In the genomic region with DNA sequence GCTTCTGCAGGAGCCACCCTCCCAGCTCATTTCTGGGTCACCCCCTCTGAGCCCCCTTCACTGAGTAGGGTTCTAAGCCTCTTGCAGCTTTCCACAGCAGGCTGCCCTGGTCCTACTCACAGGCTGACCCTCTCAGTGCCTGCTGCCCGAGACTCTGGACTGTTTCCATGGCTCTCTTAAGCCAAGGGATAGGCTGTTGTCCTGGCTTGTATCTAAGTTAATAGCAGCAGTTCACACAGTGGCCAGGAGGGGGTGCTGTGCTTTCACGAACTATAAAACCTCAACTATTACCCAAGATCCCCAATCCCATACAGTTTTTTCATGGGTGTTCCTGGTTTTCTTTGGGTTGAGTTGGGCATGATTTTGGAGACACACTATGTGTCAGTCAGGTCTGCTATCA, we compare ENCODE assay signal across 10 mouse cellular contexts. TPM values are rescaled to one million over a fixed set of nuclear protein-coding genes. Genes with fewer than 3 reads are reported as not detected.
DNase-seq lines count a peak whose midpoint lies in the region; ATAC-seq lines count a peak whose summit lies in the region.
"Had no signal": no experiment of that assay in that cellular context is flagged by ENCODE, and none has a peak within 500 bp of the region (broad histone marks: within the 10 kb centered on the region; RNA-seq: fewer than 3 reads in every experiment).

No protein-coding gene starts in this region.

- no peaks in the 10 kb centered on the region for H3K27me3 ChIP-seq in hindbrain, embryonic 14.5 days (ENCODE audit: control insufficient read depth, insufficient read depth, low read length)
- no peaks in the 10 kb centered on the region for H3K27me3 ChIP-seq in hindbrain, embryonic 16.5 days (replicated peaks; ENCODE audit: control insufficient read depth, insufficient read depth, low read length)
- no peaks in the 10 kb centered on the region for H3K27me3 ChIP-seq in embryonic facial prominence, embryonic 10.5 days (replicated peaks; ENCODE audit: low read depth, poor library complexity, severe bottlenecking)
- no peaks in the 10 kb centered on the region for H3K27me3 ChIP-seq in neural tube, embryonic 11.5 days (ENCODE audit: control insufficient read depth, insufficient read depth, low read length)
- H3K27me3 ChIP-seq: liver, embryonic 13.5 days had no signal

- no peak overlapping the region for H3K9ac ChIP-seq in hindbrain, embryonic 14.5 days
- no peak overlapping the region for H3K9ac ChIP-seq in hindbrain, embryonic 16.5 days (ENCODE audit: low read depth, low read length)
- no peak overlapping the region for H3K9ac ChIP-seq in neural tube, embryonic 11.5 days (ENCODE audit: low read length)
- H3K9ac ChIP-seq: liver, embryonic 13.5 days had no signal

- H3K27ac ChIP-seq in hindbrain, embryonic 14.5 days: no peak overlapping the region
- H3K27ac ChIP-seq in hindbrain, embryonic 16.5 days (ENCODE audit: low read depth, low read length): no peak overlapping the region
- H3K27ac ChIP-seq in embryonic facial prominence, embryonic 10.5 days (replicated peaks): no peak overlapping the region
- H3K27ac ChIP-seq in neural tube, embryonic 11.5 days (ENCODE audit: low read depth, low read length): no peak overlapping the region
- H3K27ac ChIP-seq: liver, embryonic 13.5 days had no signal

- H3K4me2 ChIP-seq in hindbrain, embryonic 14.5 days (replicated peaks): no peak overlapping the region
- H3K4me2 ChIP-seq in hindbrain, embryonic 16.5 days (ENCODE audit: low read length): no peak overlapping the region
- no peak overlapping the region for H3K4me2 ChIP-seq in neural tube, embryonic 11.5 days (ENCODE audit: low read depth)
- H3K4me2 ChIP-seq: liver, embryonic 13.5 days had no signal

- H3K36me3 ChIP-seq in hindbrain, embryonic 14.5 days (replicated peaks; ENCODE audit: control insufficient read depth, insufficient read depth): no peaks in the 10 kb centered on the region
- no peaks in the 10 kb centered on the region for H3K36me3 ChIP-seq in hindbrain, embryonic 16.5 days (ENCODE audit: control insufficient read depth, insufficient read depth, low read length)
- no peaks in the 10 kb centered on the region for H3K36me3 ChIP-seq in embryonic facial prominence, embryonic 10.5 days (replicated peaks)
- no peaks in the 10 kb centered on the region for H3K36me3 ChIP-seq in neural tube, embryonic 11.5 days (ENCODE audit: control insufficient read depth, insufficient read depth, low read length)
- H3K36me3 ChIP-seq: liver, embryonic 13.5 days had no signal

- 38% methylated on average over 2 of the region's 2 CpGs for WGBS in hindbrain, embryonic 14.5 days
- WGBS in hindbrain, embryonic 16.5 days: 42% methylated on average over 2 of the region's 2 CpGs
- 30% methylated on average over 2 of the region's 2 CpGs for WGBS in embryonic facial prominence, embryonic 10.5 days
- WGBS in neural tube, embryonic 11.5 days: 35% methylated on average over 2 of the region's 2 CpGs

- H3K4me3 ChIP-seq in hindbrain, embryonic 14.5 days (replicated peaks; ENCODE audit: low read length): no peak overlapping the region
- H3K4me3 ChIP-seq in hindbrain, embryonic 16.5 days (ENCODE audit: low read length): no peak overlapping the region
- H3K4me3 ChIP-seq in embryonic facial prominence, embryonic 10.5 days: no peak overlapping the region
- no peak overlapping the region for H3K4me3 ChIP-seq in neural tube, embryonic 11.5 days (ENCODE audit: low read depth, low read length)
- H3K4me3 ChIP-seq: liver, embryonic 13.5 days had no signal

- peak; percentile 75 for DNase-seq in hindbrain, embryonic 14.5 days (ENCODE audit: low spot score)
- DNase-seq in CD8-positive naive resting alpha-beta T cell, adult 2 months (ENCODE audit: low read depth in 2 of 2, low spot score in 2 of 2): peak; percentile 51 to 59
- peak; percentile 66 for DNase-seq in adrenal gland, postnatal 10 days
- peak; percentile 54 for DNase-seq in embryonic facial prominence, embryonic 10.5 days (ENCODE audit: low spot score)
- DNase-seq in layer of hippocampus, postnatal 14 days (ENCODE audit: low spot score in 2 of 2): peak; percentile 48 to 56
- peak; percentile 40 for DNase-seq in neural tube, embryonic 11.5 days (ENCODE audit: low spot score)
- DNase-seq: liver, embryonic 13.5 days had no signal

- no peaks in the 10 kb centered on the region for H3K4me1 ChIP-seq in hindbrain, embryonic 14.5 days (replicated peaks; ENCODE audit: control insufficient read depth, insufficient read depth, low read length)
- H3K4me1 ChIP-seq in hindbrain, embryonic 16.5 days (ENCODE audit: control insufficient read depth, insufficient read depth, low read depth, low read length): no peaks in the 10 kb centered on the region
- no peaks in the 10 kb centered on the region for H3K4me1 ChIP-seq in embryonic facial prominence, embryonic 10.5 days
- H3K4me1 ChIP-seq in neural tube, embryonic 11.5 days (ENCODE audit: control insufficient read depth, insufficient read depth, low read length): no peaks in the 10 kb centered on the region
- H3K4me1 ChIP-seq: liver, embryonic 13.5 days had no signal

- H3K9me3 ChIP-seq in hindbrain, embryonic 14.5 days (ENCODE audit: control insufficient read depth, low read length): no peaks in the 10 kb centered on the region
- no peaks in the 10 kb centered on the region for H3K9me3 ChIP-seq in hindbrain, embryonic 16.5 days (ENCODE audit: control insufficient read depth, low read length)
- no peaks in the 10 kb centered on the region for H3K9me3 ChIP-seq in embryonic facial prominence, embryonic 10.5 days
- no peaks in the 10 kb centered on the region for H3K9me3 ChIP-seq in neural tube, embryonic 11.5 days (ENCODE audit: control insufficient read depth, low read length)
- H3K9me3 ChIP-seq: liver, embryonic 13.5 days had no signal

- no peak for ATAC-seq in hindbrain, embryonic 14.5 days (ENCODE audit: low FRiP score)
- no peak for ATAC-seq in hindbrain, embryonic 16.5 days
- no peak for ATAC-seq in neural tube, embryonic 11.5 days (ENCODE audit: insufficient read depth, low FRiP score, low TSS enrichment)
- no peak for ATAC-seq in inflammation-experienced regulatory T-cells, adult 6 months

RNA-seq across cellular contexts. Expression of gene Oas1e, which starts 2.3 kb away (rescaled TPM):
- 0.24 and 0.35 TPM in 2 replicates for polyA plus RNA-seq in hindbrain, embryonic 14.5 days (2014; fragmentation: Nextera tagmentation; extraction: Ambion mirVana)
- 0.19 and 0.86 TPM in 2 replicates for polyA plus RNA-seq in hindbrain, embryonic 16.5 days (2015; fragmentation: Nextera tagmentation; extraction: Ambion mirVana)
- not detected for total RNA-seq in adrenal gland, postnatal 10 days (2021)
- not detected in 2 replicates for polyA plus RNA-seq in embryonic facial prominence, embryonic 10.5 days (2016; fragmentation: Nextera tagmentation; extraction: Ambion mirVana)
- total RNA-seq in layer of hippocampus, postnatal 14 days (2021): not detected
- 0.18 TPM in 1 of 2 replicates, not detected in the other for polyA plus RNA-seq in neural tube, embryonic 11.5 days (2014; fragmentation: Nextera tagmentation; extraction: Ambion mirVana)
- polyA plus RNA-seq in inflammation-experienced regulatory T-cells, adult 6 months (2017; shearing (Covaris generic)): not detected
- polyA plus RNA-seq: liver, embryonic 13.5 days; stomach, embryonic 16.5 days had no signal

RNA-seq across cellular contexts. Expression of gene Oas3, which starts 15.6 kb away (rescaled TPM):
- 0.46 and 0.95 TPM in 2 replicates for polyA plus RNA-seq in hindbrain, embryonic 14.5 days (2014; fragmentation: Nextera tagmentation; extraction: Ambion mirVana)
- 0.66 and 0.96 TPM in 2 replicates for polyA plus RNA-seq in hindbrain, embryonic 16.5 days (2015; fragmentation: Nextera tagmentation; extraction: Ambion mirVana)
- total RNA-seq in adrenal gland, postnatal 10 days (2021): under 1 TPM; 0.15 to 0.21 TPM
- polyA plus RNA-seq in embryonic facial prominence, embryonic 10.5 days (2016; fragmentation: Nextera tagmentation; extraction: Ambion mirVana): 0.06 TPM in 1 of 2 replicates, not detected in the other
- not detected for total RNA-seq in layer of hippocampus, postnatal 14 days (2021)
- polyA plus RNA-seq in neural tube, embryonic 11.5 days (2014; fragmentation: Nextera tagmentation; extraction: Ambion mirVana): 0.08 TPM in 1 of 2 replicates, not detected in the other
- 10 to 100 TPM in 1 of 3 experiments, 1 to 10 TPM in 2; 9.6 to 35.3 (median 10.0) TPM for polyA plus RNA-seq in inflammation-experienced regulatory T-cells, adult 6 months (2017; shearing (Covaris generic))

RNA-seq across cellular contexts. Expression of gene Oas1c, which starts 19.3 kb away (rescaled TPM):
- 0.40 and 0.64 TPM in 2 replicates for polyA plus RNA-seq in hindbrain, embryonic 14.5 days (2014; fragmentation: Nextera tagmentation; extraction: Ambion mirVana)
- polyA plus RNA-seq in hindbrain, embryonic 16.5 days (2015; fragmentation: Nextera tagmentation; extraction: Ambion mirVana): 0.65 and 0.70 TPM in 2 replicates
- total RNA-seq in adrenal gland, postnatal 10 days (2021): 1 to 10 TPM; 1.0 to 1.1 TPM
- polyA plus RNA-seq in embryonic facial prominence, embryonic 10.5 days (2016; fragmentation: Nextera tagmentation; extraction: Ambion mirVana): 0.14 and 0.49 TPM in 2 replicates
- under 1 TPM; 0.41 to 0.69 TPM for total RNA-seq in layer of hippocampus, postnatal 14 days (2021)
- polyA plus RNA-seq in neural tube, embryonic 11.5 days (2014; fragmentation: Nextera tagmentation; extraction: Ambion mirVana): 0.21 and 0.23 TPM in 2 replicates
- 10 to 100 TPM; 12.0 to 14.0 (median 13.6) TPM for polyA plus RNA-seq in inflammation-experienced regulatory T-cells, adult 6 months (2017; shearing (Covaris generic))

RNA-seq across cellular contexts. Expression of gene Oas2, which starts 43.4 kb away (rescaled TPM):
- polyA plus RNA-seq in hindbrain, embryonic 14.5 days (2014; fragmentation: Nextera tagmentation; extraction: Ambion mirVana): 0.16 and 0.32 TPM in 2 replicates
- polyA plus RNA-seq in hindbrain, embryonic 16.5 days (2015; fragmentation: Nextera tagmentation; extraction: Ambion mirVana): 0.19 and 0.43 TPM in 2 replicates
- under 1 TPM; 0.09 to 0.24 TPM for total RNA-seq in adrenal gland, postnatal 10 days (2021)
- polyA plus RNA-seq in embryonic facial prominence, embryonic 10.5 days (2016; fragmentation: Nextera tagmentation; extraction: Ambion mirVana): 0.06 and 0.10 TPM in 2 replicates
- total RNA-seq in layer of hippocampus, postnatal 14 days (2021): under 1 TPM; 0.12 to 0.16 TPM
- not detected in 2 replicates for polyA plus RNA-seq in neural tube, embryonic 11.5 days (2014; fragmentation: Nextera tagmentation; extraction: Ambion mirVana)
- polyA plus RNA-seq in inflammation-experienced regulatory T-cells, adult 6 months (2017; shearing (Covaris generic)): 1 to 10 TPM in 1 of 3 experiments, under 1 TPM in 2; 0.71 to 2.2 (median 0.95) TPM

RNA-seq across cellular contexts. Expression of gene Oas1f, which starts 54.1 kb away (rescaled TPM):
- polyA plus RNA-seq in hindbrain, embryonic 14.5 days (2014; fragmentation: Nextera tagmentation; extraction: Ambion mirVana): not detected in 2 replicates
- not detected in 2 replicates for polyA plus RNA-seq in hindbrain, embryonic 16.5 days (2015; fragmentation: Nextera tagmentation; extraction: Ambion mirVana)
- total RNA-seq in adrenal gland, postnatal 10 days (2021): not detected
- polyA plus RNA-seq in embryonic facial prominence, embryonic 10.5 days (2016; fragmentation: Nextera tagmentation; extraction: Ambion mirVana): not detected in 2 replicates
- not detected for total RNA-seq in layer of hippocampus, postnatal 14 days (2021)
- not detected in 2 replicates for polyA plus RNA-seq in neural tube, embryonic 11.5 days (2014; fragmentation: Nextera tagmentation; extraction: Ambion mirVana)
- polyA plus RNA-seq in inflammation-experienced regulatory T-cells, adult 6 months (2017; shearing (Covaris generic)): not detected
- polyA plus RNA-seq: liver, embryonic 13.5 days; stomach, embryonic 16.5 days had no signal
